Mouse (Mus musculus) stomach, postnatal 0 days (tissue): ENCODE results near the gene Dock4.

Source experiments
- CTCF ChIP-seq: IDR thresholded peaks from 2 replicates; pipeline ENCODE4 v1.5.1; 2016; ENCODE audit warnings: antibody characterized with exemption, low read depth, mild to moderate bottlenecking, moderate library complexity
- EP300 ChIP-seq: optimal IDR thresholded peaks from 2 replicates; pipeline ENCODE3; 2016; ENCODE audit warnings: antibody characterized with exemption

- TF ChIP-seq CTCF (no peak), EP300 (no peak)
Observed at GRCm38 (mm10) chr12:40893741-40894140, 448.0 kb downstream of the Dock4 start.
